Mouse (Mus musculus) neural tube, embryonic 13.5 days (tissue): ENCODE data around the gene Stk24. TPM values are rescaled to one million over a fixed set of nuclear protein-coding genes. Genes with fewer than 3 reads are reported as not detected.

Source experiments
- ATAC-seq: fragments of 200-750 bp; cut with Nextera tagmentation; 2 replicates; pipeline ENCODE4 v1.8.0; 2017; ENCODE audit warnings: low read depth, mild to moderate bottlenecking, moderate TSS enrichment, moderate library complexity
- H3K27ac ChIP-seq: fragments of 300-500 bp; sonication (generic); replicated peaks from 2 replicates; pipeline ENCODE4 v1.5.1; 2015; ENCODE audit warnings: moderate library complexity, mild to moderate bottlenecking, inconsistent platforms
- H3K27me3 ChIP-seq: fragments of 300-500 bp; sonication (generic); 2 replicates; pipeline ENCODE4 v1.6.1; 2015; ENCODE audit warnings: mild to moderate bottlenecking, inconsistent platforms
- H3K36me3 ChIP-seq: fragments of 300-500 bp; sonication (generic); 2 replicates; pipeline ENCODE4 v1.6.1; 2015; ENCODE audit warnings: mild to moderate bottlenecking, inconsistent platforms
- H3K4me1 ChIP-seq: fragments of 300-500 bp; sonication (generic); replicated peaks from 2 replicates; pipeline ENCODE4 v1.6.1; 2015; ENCODE audit warnings: inconsistent platforms
- H3K4me2 ChIP-seq: fragments of 300-500 bp; sonication (generic); 2 replicates; pipeline ENCODE4 v1.6.1; 2015; ENCODE audit warnings: inconsistent platforms, mild to moderate bottlenecking, moderate library complexity
- H3K4me3 ChIP-seq: fragments of 300-500 bp; sonication (generic); 2 replicates; pipeline ENCODE4 v1.5.1; 2015; ENCODE audit warnings: mild to moderate bottlenecking, inconsistent platforms
- H3K9ac ChIP-seq: fragments of 300-500 bp; sonication (generic); 2 replicates; pipeline ENCODE4 v1.6.1; 2015; ENCODE audit warnings: moderate library complexity, mild to moderate bottlenecking, inconsistent platforms
- H3K9me3 ChIP-seq: fragments of 300-500 bp; sonication (generic); 2 replicates; pipeline ENCODE4 v1.6.1; 2016; ENCODE audit warnings: inconsistent platforms
- WGBS: fragments of 180-500 bp; shearing (Covaris S2); methylation state at CpG from one replicate; pipeline ENCODE4 v1.1.7; 2015; 5-methylcytosine and 5-hydroxymethylcytosine counted together
- polyA plus RNA-seq: library from polyadenylated mRNA; unstranded; fragments of >200 nt; fragmentation: Nextera tagmentation; extraction: Ambion mirVana; gene quantifications from 2 replicates; pipeline ENCODE4 v1.2.1, GENCODE M21; 2015

The Stk24 gene
- polyA plus RNA-seq, 1 experiment from 2014 or later = 22.5 TPM

DNA sequence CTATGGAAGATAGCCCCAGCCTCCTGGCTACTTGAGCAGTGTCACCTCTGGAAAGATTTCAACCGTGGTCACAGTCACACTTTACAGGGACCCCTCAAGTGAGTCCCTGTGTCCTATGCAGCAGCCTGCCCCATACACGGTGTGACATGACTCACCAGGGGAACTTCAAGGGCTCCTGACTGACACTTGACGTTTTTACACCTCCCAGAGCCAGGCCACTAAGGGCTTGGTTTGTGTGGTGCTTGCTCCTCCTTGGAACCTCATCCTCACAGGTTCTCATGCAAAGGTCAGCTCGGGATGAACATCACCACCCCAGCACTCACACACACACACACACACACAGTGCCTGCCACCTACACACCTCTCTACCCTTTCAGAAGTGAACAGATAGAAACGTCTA, 34.9 kb downstream of the Stk24 start:
- H3K36me3 ChIP-seq = no peaks in the 10 kb centered on the region
- ATAC-seq = no peak

GRCm38 (mm10) chr14:121342885-121343284, 36.9 kb downstream of the Stk24 start:
- ATAC-seq = no peak
- Histone ChIP-seq H3K4me2 (no peak overlapping the region), H3K9ac (no peak overlapping the region), H3K9me3 (no peaks in the 10 kb centered on the region), H3K27me3 (no peaks in the 10 kb centered on the region), H3K36me3 (no peaks in the 10 kb centered on the region), H3K4me3 (no peak overlapping the region), H3K4me1 (peaks cover 40% of the 10 kb centered on the region), H3K27ac (no peak overlapping the region)
- WGBS = 85% methylated on average over 3 of the region's 3 CpGs

More for the DNA sequence above, 34.9 kb downstream of the Stk24 start:
- WGBS = 75% methylated on average over 5 of the region's 5 CpGs
- Histone ChIP-seq H3K27ac (no peak overlapping the region), H3K4me2 (no peak overlapping the region), H3K4me1 (peaks cover 47% of the 10 kb centered on the region), H3K27me3 (no peaks in the 10 kb centered on the region), H3K9me3 (no peaks in the 10 kb centered on the region), H3K9ac (no peak overlapping the region), H3K4me3 (no peak overlapping the region)

- WGBS = 80% methylated on average over 8 of the region's 8 CpGs
- H3K4me3 ChIP-seq = no peak overlapping the region
- H3K4me2 ChIP-seq = no peak overlapping the region
- H3K9ac ChIP-seq = no peak overlapping the region
- peaks cover 30% of the 10 kb centered on the region for H3K4me1 ChIP-seq
- no peaks in the 10 kb centered on the region for H3K27me3 ChIP-seq
- H3K9me3 ChIP-seq = no peaks in the 10 kb centered on the region
- no peak for ATAC-seq
- no peak overlapping the region for H3K27ac ChIP-seq
- peaks cover 22% of the 10 kb centered on the region for H3K36me3 ChIP-seq
Measured at GRCm38 (mm10) chr14:121339951-121340401, 39.8 kb downstream of the Stk24 start.

DNA sequence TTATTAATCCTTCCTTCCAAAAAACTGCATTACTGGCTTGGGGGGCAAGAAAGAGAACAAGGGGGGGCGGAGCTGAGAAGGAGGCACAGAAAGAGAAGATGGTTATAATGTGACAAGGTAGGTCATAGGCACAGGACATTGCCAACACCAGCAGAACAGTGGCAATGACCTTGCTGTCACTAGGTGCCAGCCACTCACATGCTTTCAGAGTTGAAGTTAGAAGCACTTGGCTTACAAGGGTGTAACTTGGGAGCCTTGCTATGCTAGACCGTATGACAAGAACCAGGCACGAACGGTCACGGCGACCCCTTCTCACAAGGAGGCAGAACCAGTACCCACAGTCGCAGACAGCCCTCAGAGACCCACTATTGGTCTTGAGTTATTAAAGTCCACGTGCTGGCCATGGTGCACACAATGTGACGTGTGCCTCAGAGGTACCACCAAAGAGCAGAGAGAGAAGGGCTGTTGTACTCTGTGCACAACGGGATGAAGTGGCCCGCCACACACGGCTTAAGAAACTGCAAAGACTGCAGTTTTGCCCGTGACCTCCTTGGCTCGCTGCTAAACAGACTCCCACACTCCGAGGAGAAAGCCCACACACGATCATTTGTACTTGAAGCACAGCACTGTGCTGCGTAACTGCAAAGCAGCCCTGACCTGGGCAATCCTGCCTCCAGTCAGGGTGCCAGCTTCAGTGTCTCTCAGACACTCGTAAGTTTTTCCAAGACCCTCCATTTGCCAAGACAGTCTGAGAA, 40.8 kb downstream of the Stk24 start:
- no peaks in the 10 kb centered on the region for H3K27me3 ChIP-seq
- peaks cover 29% of the 10 kb centered on the region for H3K36me3 ChIP-seq
- no peak overlapping the region for H3K4me2 ChIP-seq
- no peak overlapping the region for H3K4me3 ChIP-seq
- H3K27ac ChIP-seq = no peak overlapping the region
- 83% methylated on average over 18 of the region's 18 CpGs for WGBS
- no peaks in the 10 kb centered on the region for H3K9me3 ChIP-seq
- ATAC-seq = no peak
- H3K9ac ChIP-seq = no peak overlapping the region
- H3K4me1 ChIP-seq = peaks cover 30% of the 10 kb centered on the region

GRCm38 (mm10) chr14:121330090-121330408, 49.8 kb downstream of the Stk24 start:
- Histone ChIP-seq H3K9me3 (no peaks in the 10 kb centered on the region), H3K9ac (no peak overlapping the region), H3K36me3 (peaks cover 8% of the 10 kb centered on the region; the same call in 1 of the 2 replicates), H3K27ac (no peak overlapping the region), H3K4me1 (peaks cover 16% of the 10 kb centered on the region; the same call in 1 of the 2 replicates), H3K4me3 (no peak overlapping the region), H3K27me3 (no peaks in the 10 kb centered on the region), H3K4me2 (no peak overlapping the region)
- WGBS = 86% methylated on average over 3 of the region's 3 CpGs
- ATAC-seq = no peak

DNA sequence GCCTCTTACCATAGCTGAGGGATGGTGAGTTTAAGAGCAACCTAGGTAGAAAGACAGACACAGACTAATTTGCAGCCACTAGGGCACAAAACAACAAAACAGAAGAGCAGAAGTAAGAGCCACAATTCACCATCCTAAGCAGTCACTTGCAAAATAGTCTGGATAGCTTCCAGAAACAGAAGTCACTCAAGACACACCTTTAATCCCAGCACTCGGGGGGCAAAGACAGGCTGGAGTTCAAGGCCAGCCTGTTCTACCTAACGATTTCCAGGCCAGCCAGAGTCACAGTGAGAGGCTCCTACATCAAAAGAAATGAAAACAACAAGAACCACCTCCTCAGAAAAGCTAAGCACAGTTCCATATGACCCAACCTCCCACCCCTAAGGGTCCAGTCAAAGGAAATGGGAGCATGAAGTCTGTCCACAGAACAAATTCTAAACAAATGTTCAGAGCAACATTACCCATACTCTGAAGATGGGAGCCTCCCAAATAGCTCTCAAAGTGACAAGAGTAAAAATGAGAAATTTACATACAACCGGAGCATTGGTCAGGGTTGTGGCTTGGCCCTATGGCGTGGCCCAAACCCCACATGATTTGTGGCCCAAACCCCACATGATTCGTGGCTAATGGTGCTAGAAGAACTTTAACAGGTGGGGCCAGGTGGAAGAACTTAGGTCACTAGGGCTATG, 50.3 kb downstream of the Stk24 start:
- no peak for ATAC-seq
- 80% methylated on average over 5 of the region's 5 CpGs for WGBS
- Histone ChIP-seq H3K36me3 (peaks cover 3% of the 10 kb centered on the region; the same call in 1 of the 2 replicates), H3K4me3 (no peak overlapping the region), H3K9ac (no peak overlapping the region), H3K27ac (no peak overlapping the region), H3K9me3 (no peaks in the 10 kb centered on the region), H3K4me2 (no peak overlapping the region), H3K27me3 (no peaks in the 10 kb centered on the region), H3K4me1 (peaks cover 16% of the 10 kb centered on the region; the same call in 1 of the 2 replicates)

DNA sequence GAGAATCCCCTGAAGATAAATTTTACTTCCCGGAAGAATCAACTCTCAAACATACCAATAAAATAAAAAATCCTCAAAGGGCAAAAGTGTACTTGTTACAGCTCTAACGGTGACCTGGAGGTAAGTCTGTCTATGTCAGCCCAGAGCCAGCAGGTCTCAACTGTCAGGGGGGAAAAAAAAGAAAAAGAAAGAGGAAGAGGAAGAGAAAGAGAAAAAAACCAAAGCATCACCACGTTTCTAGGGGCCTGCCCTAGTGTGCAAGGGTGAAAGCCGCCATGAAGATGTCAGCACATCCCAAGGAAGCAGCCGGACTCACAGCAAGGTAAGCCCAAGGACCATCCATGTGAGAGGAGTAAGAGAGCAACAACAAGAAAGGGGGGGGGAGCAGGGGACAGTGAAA, 50.9 kb downstream of the Stk24 start:
- no peaks in the 10 kb centered on the region for H3K9me3 ChIP-seq
- peaks cover 17% of the 10 kb centered on the region; the same call in 1 of the 2 replicates for H3K4me1 ChIP-seq
- no peaks in the 10 kb centered on the region for H3K36me3 ChIP-seq
- no peak overlapping the region for H3K4me2 ChIP-seq
- no peak for ATAC-seq
- no peaks in the 10 kb centered on the region for H3K27me3 ChIP-seq
- H3K9ac ChIP-seq = no peak overlapping the region
- no peak overlapping the region for H3K4me3 ChIP-seq
- 91% methylated on average over 5 of the region's 5 CpGs for WGBS
- no peak overlapping the region for H3K27ac ChIP-seq

DNA sequence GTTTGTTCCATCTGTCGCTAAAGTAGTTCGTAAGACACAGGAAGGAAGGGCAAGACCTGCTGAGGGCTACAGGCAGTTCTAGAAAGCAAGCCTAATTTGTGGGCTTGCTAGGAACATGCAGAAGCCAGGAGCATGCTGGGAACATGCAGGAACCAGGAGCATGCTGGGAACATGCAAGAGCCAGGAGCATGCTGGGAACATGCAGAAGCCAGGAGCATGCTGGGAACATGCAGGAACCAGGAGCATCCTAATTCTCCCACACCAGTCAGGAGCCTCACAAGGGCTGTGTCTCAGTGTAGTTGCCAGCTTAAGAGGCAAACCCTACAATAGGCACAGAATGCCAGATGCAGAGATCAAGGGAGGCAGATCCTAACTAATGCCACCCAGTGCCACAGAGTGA, 53.4 kb downstream of the Stk24 start:
- 84% methylated on average over 2 of the region's 2 CpGs for WGBS

GRCm38 (mm10) chr14:121324521-121325330, 55.1 kb downstream of the Stk24 start:
- H3K4me2 ChIP-seq = no peak overlapping the region
- H3K4me1 ChIP-seq = peaks cover 28% of the 10 kb centered on the region
- no peaks in the 10 kb centered on the region for H3K36me3 ChIP-seq
- no peak for ATAC-seq
- H3K4me3 ChIP-seq = no peak overlapping the region
- H3K9me3 ChIP-seq = no peaks in the 10 kb centered on the region
- H3K27me3 ChIP-seq = no peaks in the 10 kb centered on the region
- no peak overlapping the region for H3K9ac ChIP-seq
- 89% methylated on average over 17 of the region's 17 CpGs for WGBS
- no peak overlapping the region for H3K27ac ChIP-seq

More for the DNA sequence above, 53.4 kb downstream of the Stk24 start:
- no peak overlapping the region for H3K27ac ChIP-seq
- H3K4me1 ChIP-seq = peaks cover 28% of the 10 kb centered on the region
- H3K4me3 ChIP-seq = no peak overlapping the region
- no peak overlapping the region for H3K4me2 ChIP-seq
- H3K36me3 ChIP-seq = no peaks in the 10 kb centered on the region
- no peaks in the 10 kb centered on the region for H3K27me3 ChIP-seq
- H3K9ac ChIP-seq = no peak overlapping the region
- no peak for ATAC-seq
- no peaks in the 10 kb centered on the region for H3K9me3 ChIP-seq

DNA sequence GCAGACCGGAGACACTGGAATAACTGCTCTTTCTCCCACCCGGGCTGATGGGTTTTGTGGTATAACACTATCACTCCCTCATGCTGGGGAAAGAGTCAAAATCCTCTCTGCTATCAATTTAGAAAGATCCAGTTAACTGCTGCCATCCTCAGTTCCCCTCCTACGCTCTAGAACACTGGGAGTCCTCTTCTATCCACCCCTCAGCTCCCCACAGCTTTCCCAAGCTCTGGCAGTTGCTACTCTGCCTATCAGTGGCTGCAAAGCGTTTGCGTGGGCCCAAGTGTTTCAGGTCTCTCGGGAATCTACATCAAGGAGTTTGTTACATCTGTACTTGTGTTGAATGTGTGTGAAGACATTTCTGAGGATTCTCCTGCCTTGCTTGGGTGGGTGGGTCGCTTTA, 57.2 kb downstream of the Stk24 start:
- Histone ChIP-seq H3K36me3 (no peaks in the 10 kb centered on the region), H3K4me3 (no peak overlapping the region), H3K9ac (no peak overlapping the region), H3K4me1 (peaks cover 33% of the 10 kb centered on the region), H3K4me2 (no peak overlapping the region), H3K27ac (no peak overlapping the region), H3K27me3 (no peaks in the 10 kb centered on the region), H3K9me3 (no peaks in the 10 kb centered on the region)
- 85% methylated on average over 7 of the region's 7 CpGs for WGBS
- no peak for ATAC-seq

DNA sequence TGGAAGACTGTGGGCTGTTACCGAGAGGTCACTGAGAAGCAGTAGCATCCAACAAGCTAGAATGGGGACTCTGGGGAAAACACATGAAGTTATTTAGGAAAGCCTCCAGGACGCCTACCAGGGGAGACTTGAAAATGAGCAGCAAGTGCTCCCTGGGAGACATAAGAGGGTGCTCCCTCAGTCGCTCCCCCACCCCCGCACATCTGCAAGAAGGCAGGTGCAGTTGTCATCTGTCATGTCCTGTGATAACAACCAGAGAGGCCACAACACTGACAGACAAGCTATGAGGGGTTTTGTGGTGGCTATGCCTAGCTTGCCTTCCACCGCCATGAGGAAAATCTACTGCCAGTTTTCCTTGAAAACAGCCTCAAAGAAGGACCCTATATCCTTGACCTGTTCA, 57.7 kb downstream of the Stk24 start:
- WGBS = 92% methylated on average over 5 of the region's 5 CpGs
- Histone ChIP-seq H3K9ac (no peak overlapping the region), H3K9me3 (no peaks in the 10 kb centered on the region), H3K27me3 (no peaks in the 10 kb centered on the region), H3K4me3 (no peak overlapping the region), H3K27ac (no peak overlapping the region), H3K4me1 (peaks cover 32% of the 10 kb centered on the region), H3K4me2 (no peak overlapping the region), H3K36me3 (no peaks in the 10 kb centered on the region)
- ATAC-seq = no peak

GRCm38 (mm10) chr14:121318382-121318781, 61.4 kb downstream of the Stk24 start:
- Histone ChIP-seq H3K4me2 (no peak overlapping the region), H3K4me1 (peaks cover 44% of the 10 kb centered on the region), H3K27me3 (no peaks in the 10 kb centered on the region), H3K9me3 (no peaks in the 10 kb centered on the region), H3K27ac (no peak overlapping the region), H3K36me3 (no peaks in the 10 kb centered on the region), H3K9ac (no peak overlapping the region), H3K4me3 (no peak overlapping the region)
- 85% methylated on average over 5 of the region's 5 CpGs for WGBS
- ATAC-seq = no peak
